Mouse (Mus musculus): ENCODE results near the gene Qsox2.

Qsox2 gene

DNA sequence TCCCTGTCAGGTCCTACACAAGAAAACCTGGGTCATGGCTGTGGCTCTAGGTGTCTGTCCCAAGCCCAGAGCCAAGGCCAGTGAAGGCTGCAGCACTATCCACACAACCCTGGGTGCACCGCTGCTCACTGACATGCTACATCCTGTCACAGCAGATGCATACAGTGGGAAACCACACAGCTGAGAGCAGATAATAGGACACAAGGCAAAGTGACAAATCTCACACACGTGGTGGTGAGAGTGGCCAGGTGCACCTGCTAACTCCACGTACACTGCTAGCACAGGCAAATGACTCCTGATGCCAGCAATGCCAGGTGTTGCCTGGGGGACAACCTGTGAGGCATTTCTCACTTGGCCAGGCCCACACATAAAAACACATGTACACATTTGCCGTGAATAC is 12.1 kb downstream of the Qsox2 start:
- WGBS, result 87% methylated on average over 4 of the region's 4 CpGs

DNA sequence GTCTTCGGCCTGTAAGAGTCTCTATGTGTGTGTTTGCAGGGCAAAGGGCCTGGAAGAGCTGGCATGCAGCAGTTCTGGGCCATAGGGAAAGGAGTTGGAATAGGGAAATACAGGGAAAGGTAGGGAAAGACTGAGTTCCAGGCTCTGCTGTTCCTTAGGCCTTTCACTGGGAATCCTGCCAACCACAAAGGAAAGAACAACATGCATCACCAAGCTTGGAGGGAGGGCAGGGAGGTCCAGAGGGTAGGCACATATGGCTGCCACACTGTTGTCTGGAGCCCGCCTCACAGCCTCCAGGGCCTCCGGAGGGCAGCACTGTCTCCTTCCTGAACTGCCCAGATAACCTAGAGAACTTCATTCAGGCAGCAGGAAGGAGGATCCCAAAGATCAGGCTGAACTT is 13.4 kb downstream of the Qsox2 start:
- WGBS, result 77% methylated on average over 3 of the region's 3 CpGs

DNA sequence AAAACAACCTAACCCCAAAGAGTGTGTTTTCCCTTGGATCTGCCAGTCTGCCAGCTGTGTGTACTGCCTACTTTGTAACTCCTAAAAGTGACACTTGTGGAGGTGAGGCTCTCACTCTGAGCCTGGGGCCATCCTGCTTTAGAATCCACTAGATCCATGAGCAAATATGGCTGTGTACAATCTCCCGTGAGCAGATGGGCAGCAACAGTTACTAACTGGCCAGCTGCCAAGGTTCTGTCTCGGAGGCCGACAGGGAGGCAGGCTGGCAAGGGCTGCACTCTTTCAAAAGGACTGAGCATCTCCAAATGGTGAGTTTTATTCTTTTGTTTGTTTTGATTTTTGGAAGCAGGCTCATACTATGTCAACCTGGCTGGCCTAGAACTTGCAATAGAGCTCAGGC is 22.8 kb downstream of the Qsox2 start:
- WGBS, result 21% methylated on average over 3 of the region's 3 CpGs

DNA sequence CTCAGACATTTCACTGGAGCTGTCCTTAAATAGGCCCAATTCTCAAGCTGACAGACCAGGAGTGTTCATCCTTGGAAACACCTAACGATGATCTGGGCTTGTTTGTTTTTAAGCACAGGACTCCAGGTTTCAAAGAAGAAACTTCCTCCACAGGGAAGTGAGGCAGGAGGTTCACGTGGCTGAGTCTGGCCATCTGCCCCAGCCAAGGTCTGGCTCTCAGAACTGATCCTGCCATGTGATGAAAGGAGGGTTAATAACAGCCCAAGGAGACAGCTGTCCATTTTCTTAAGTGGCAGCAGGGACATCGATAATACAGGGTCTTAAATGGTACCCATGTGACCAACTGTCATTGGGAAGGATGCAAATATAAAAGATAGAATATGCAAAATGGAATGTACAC is 27.8 kb downstream of the Qsox2 start:
- 76% methylated on average over 3 of the region's 3 CpGs for WGBS

DNA sequence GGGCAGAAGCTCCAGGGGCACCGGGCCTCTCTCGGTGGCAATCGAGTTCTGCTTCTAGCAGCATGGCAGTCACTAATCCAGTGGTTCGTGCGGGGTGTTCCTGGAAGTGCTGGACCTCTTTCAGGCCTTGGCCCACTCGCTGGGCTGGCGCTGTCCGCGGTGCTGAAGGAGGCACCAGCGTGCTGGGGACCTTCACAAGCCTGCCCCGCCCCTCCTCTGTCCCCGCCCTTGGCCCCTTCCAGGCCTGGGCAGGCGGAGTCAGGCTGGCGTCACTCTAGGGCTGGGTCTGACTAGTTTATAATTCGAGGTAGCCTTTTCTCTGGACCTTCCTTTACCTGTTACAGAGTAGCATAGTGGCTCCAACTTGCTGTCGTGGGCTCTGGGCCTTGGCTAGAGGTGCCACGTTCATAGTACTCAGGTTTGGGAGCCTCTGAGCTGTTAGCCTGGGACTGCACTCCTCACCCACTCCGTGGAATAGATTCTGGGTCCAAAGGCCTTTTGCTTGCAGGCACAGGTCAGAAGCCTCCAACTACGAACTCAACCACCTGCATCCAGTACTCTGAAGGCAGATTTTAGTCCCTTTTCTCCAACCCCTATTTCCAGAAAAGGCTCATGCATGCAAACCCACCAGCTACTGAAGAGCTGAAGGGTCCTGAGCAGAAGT is 29.1 kb downstream of the Qsox2 start, which contains the start of gene Lhx3:
TSS of gene Lhx3 (minus strand) at position 164 of the 664 bp plus-strand sequence.
- 49% methylated on average over 19 of the region's 19 CpGs for whole genome bisulfite sequencing

DNA sequence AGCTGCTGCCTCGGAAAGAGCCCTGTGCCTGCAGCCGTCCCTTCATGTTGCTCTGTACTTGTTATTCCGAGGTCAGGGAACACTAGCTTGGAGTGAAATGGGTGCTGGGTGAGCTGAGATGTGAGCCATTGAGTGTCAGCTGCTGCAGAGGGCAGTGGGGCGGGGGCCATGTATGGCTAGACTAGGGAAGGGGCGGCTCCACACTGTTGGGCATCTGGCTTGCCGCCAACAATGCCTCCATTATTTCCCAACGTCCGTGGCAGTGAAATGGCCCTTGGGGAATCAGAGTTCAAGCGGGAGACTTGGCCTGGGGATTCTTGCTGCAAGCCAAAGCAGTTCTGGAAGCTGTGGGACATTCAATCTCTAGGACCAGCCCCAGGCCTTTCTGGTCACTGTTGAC is 29.8 kb downstream of the Qsox2 start:
- 34% methylated on average over 9 of the region's 9 CpGs for WGBS

DNA sequence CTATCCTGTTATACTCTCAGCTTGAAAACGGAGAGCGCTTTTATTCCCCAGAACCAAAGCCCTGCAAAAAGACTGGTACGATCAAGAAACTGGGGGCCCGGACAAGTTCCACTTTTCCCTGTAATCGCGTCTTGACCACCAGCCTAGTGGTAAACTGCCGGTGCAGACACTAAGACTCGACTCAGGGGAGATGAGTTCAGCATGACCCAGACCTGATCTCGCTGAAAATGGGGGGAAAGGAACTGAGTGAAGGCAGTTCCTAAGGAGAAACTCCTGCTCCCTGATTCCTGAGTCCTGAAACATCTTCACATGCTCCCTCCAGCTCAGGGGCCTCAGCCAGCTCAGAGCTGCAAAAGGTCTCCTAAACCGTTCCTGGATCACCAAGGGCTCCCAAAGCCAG is 31.6 kb downstream of the Qsox2 start:
- WGBS, result 20% methylated on average over 10 of the region's 10 CpGs

DNA sequence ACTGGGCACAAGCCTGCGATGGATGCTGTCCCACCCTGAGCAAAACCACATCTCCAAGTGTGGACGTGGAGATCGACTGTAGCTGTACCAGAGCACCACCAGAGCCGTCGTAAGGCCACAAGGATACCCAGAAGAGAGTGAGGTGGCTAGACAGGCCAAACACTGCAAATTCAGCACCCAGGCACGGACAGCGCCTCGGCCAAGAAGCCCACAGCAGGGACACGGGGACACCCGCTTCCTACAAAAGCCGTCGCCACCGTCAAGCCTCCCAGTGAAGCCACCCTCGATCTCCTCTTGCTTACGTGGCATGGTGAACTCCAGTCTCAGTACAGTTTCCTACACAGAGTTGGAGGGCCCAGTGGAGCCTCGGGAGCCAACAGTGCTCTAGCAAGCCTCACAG is 32.2 kb downstream of the Qsox2 start:
- WGBS, result 21% methylated on average over 16 of the region's 16 CpGs

DNA sequence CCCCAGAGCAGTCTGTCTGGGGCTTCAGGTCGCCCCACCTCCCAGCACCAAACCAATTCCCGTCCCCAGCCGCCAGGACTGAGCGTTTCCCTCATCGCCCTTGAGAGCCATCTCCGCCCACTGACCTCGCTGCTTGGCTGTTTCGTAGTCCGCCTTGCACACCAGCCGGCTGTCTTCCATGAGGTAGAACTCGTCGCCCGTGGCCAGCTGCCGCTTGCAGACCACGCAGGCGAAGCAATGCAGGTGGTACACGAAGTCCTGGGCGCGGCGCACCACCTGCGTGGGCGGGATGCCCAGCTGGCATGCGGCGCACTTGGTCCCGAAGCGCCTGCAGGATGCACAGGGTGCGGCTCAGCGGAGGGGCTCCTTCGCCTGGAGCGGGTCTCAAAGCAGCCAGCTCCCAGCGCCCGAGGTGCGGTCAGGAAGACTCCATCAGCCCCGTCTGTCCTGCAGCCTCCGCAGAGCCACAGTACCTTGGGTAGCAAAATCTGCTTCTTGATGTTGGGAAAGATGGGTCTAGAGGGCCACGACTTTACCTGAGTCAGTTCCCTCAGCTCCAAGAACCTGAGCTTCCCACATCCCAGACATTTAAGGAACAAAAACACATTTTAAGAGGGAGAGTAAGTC is 34.4 kb downstream of the Qsox2 start:
- 2% methylated on average over 36 of the region's 36 CpGs for WGBS

DNA sequence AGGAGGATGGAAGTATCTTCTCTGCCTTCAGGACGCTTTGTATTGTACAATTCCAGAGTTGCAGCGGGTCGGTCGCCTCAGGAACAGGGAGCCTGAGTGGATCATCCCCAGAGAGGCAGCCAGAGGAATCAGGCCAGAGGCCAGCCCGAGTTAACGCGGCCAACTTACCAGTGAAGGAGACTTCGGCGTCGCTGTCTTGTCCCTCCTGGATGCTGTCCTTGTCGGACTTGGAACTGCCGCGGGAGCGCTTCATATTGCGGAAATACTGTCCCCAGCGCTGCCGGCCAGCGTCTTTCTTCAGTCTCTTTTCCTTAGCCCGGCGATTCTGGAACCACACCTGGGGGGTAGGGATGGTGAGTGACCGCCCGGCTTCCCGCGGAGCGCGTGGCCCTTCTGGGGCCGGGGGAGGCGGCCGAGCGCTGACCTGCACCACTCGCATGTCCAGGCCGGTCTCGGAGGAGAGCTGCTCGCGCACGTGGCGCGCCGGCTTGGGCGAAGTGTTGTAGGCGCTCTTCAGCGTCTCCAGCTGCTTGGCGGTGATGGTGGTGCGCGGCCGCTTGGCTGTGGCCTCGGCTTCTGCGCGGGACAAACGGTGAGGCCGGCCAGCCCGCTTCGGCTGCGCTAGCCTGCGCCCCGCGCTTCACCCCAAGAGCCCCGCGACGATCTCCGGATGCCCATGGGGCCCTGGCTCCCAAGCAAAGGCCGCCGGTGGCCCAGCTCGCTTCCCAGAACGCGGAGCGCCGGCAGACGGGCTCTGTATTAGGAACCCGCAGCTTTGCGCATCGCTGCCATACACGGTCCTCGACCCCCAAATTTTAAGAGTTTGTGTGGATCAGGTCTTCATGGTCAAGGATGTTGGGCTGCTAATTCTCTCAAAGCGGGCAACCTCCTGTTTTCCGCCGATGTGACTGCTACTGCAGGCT is 35.1 kb downstream of the Qsox2 start:
- 2% methylated on average over 77 of the region's 77 CpGs for WGBS

DNA sequence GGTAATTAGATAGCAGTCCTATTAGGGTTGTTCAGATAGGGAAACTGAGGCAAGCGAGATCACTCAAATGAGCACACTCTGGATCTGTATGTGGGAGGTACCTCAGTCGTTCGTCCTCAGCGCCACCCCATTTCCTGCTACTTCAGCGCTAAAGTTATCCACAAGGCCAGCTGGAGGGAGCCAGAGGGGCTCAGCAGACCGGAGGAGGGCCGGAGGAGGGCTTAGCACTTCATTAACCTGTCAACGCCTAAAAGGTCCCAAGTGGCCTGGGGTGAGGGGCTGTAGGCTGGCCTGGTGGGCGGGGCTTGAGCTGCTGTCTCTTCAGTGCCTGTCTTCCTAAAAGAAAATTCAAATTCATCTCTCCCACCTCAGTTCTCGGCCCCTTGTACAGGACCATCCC is 38.8 kb downstream of the Qsox2 start:
- 5% methylated on average over 10 of the region's 10 CpGs for WGBS

DNA sequence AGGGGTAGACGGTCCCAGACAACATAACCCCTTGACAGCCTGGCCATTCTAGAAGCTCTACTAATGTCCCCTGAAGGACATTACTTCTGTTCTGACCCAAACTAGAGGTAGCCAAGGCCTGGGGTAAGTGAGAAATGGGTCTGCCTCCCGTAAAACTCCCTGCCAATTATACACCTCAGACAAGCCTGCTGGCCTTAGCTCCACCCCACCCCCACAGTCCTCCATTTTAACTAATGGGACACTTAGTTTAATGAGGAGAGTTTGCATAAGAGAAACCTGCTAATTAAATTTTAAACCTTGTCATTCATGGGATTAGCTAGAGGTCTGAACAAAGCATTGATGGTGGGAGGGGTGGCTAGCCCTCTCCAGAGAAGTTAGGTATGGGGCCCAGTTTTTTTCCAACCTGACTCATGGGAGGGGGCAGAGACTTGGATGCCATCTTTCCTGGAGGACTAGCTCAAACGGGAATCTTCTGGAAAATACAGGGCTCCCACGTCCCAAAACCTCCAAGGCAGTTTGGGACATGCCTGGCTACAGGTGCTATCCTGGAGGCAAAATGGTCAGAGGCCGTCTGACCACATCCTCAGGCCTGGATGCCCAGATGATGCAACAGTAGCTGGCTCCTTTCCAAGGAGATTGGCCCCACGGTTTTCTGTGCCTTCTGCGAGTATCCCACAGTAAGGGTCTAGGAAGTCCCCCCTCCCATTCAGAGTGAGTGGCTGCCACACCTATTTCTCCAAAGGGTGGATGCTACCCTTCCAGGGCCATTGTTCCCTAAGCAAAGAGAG is 42.6 kb downstream of the Qsox2 start:
- WGBS, result 48% methylated on average over 7 of the region's 7 CpGs

DNA sequence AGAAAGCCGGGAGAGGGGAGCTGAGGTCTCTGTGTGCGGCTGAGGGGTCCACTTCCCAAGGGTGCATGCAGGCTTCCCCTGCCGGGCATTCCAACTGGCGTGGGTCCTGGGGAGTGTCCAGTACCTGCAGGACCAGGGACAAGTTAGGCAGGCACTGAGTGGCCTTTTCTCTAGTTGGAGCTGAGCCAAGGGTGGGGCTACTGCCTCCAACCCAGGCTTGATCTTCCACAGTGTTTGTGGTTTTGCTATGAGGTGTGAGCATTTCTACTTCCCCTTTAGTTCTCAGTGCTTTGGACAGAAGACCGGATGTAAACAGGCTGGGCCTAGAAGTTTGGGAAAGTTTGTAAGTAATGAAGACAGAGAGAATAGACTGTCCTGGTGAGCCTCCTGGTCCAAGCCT is 48.8 kb downstream of the Qsox2 start:
- WGBS, result 76% methylated on average over 5 of the region's 5 CpGs

DNA sequence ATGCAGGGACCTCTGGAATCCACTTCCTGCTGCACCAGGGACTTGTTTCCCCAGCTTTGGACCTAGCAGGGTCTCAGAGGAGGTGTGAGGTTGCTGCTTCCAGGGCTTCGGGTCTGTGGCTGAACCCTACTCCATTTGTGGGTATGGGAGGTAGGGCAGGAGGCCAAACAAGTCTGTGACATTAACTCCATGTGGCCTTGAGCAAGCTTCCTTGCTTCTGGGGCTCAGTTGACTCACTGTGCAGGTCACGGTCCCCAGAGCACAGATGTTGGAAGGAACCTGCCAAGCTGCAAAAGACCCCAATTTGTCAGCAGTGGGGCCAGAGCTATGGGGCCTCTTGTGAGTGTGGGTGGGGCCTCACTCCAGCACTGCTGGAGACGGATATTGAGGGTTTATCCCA is 53.0 kb downstream of the Qsox2 start:
- WGBS, result 77% methylated on average over 3 of the region's 3 CpGs

DNA sequence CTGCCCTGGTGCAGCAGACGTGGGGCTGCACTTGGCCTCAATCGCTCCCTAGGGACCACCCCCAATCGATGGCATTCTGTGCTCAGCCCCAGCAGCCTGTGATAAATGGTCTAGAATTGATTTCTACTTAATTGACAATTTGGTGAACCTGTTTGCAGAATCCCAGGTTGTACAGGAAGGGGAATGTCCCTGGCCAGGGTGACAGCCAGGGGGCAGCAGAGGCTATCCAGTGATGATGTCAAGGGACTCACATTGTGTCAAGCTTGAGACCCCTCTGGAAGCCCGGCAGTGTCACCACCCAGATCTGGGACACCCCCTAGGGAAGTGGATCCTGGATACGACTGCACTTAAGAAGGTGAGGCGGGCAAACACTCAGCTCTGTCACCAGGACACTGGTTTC is 54.7 kb downstream of the Qsox2 start:
- 38% methylated on average over 6 of the region's 6 CpGs for WGBS

DNA sequence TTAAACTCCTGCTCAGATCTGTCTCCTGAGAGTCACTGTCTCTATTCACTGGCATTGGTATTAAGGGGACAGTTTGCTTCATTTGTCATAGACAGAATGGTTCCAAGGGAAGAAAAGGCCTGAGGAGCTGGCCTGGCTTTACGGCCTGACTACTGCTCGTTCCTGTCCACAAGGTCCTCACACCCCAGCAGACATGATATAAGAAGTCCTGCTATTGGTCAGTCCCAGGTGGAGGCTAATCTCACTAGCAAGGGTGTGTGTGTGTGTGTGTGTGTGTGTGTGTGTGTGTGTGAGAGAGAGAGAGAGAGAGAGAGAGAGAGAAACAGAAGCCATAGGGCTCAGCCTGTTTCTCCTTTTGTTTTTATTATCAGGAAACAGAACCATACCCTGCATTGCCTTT is 60.1 kb downstream of the Qsox2 start:
- 87% methylated on average over 2 of the region's 2 CpGs for WGBS

DNA sequence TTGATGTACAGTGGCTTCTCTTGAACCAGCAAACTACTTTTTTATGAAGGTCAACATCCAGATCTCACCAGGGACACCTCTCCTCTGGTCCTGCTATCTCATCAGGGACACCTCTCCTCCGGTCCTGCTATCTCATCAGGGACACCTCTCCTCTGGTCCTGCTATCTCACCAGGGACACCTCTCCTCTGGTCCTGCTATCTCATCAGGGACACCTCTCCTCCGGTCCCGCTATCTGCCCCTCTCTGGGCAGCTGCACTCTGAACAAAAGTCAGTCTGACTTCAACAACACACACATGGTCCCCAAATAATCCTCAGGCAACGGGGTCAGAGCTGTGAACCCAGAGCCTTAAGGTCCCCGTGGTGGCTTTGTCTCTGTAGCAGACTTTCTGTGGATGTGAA is 60.6 kb downstream of the Qsox2 start:
- 67% methylated on average over 5 of the region's 5 CpGs for WGBS

DNA sequence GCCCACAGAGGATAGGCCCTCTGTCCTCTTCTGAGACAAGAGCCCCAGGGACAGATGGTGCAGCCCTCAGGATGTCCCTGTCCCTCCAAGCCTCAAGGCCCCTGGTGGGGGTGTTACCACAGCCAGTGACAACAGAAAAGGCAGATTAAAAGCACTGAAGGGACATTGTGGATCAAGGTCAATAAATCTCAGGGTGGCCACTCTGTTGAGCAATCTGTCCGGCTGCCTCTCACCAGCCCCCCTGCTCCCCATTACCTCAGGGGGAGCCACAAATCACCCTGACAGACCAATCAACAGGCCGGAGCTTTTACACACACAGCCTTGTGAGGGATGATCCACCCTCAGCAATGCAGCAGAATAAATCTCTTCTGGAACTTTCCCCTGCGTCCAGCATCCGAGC is 62.1 kb downstream of the Qsox2 start:
- WGBS, result 63% methylated on average over 4 of the region's 4 CpGs

DNA sequence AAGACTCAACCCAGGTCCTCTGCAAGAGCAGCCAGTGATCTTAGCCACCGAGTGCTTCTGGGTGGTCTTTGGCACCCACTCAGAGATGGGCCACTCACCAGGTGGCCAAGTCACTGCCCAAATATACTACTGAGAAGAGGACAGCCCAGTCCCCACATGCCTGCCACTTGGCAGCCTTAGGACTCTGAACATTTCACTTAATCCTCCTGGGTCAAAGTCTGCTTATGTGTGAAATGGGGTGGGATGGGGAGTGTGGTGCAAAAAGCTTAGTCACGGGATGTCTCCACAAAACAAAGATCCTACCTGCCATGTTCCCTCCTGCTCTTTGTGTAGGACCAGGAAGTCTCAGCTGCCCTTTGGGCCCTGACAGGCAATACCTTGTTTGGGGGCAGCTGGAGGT is 65.2 kb downstream of the Qsox2 start:
- WGBS, result 83% methylated on average over 2 of the region's 2 CpGs

DNA sequence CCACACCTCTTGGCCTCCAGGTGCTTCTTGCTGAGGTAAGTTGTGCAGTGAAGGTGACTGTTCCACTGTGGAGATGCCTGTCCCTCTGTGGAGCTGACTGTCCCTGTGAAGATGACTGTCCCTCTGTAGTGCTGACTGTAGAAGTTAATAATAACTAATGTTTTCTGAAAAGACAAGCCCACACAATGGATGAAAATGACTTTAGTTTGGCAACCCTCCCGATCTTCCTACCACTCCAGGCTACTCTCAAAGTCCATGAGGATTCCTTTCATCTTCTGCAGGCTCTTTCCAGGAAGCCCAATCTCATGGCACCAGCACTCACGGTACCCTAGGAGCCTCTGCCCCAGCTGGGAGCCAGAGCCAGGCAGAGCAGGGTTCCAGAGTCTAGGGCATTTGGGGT is 66.9 kb downstream of the Qsox2 start:
- 45% methylated on average over 2 of the region's 2 CpGs for WGBS

DNA sequence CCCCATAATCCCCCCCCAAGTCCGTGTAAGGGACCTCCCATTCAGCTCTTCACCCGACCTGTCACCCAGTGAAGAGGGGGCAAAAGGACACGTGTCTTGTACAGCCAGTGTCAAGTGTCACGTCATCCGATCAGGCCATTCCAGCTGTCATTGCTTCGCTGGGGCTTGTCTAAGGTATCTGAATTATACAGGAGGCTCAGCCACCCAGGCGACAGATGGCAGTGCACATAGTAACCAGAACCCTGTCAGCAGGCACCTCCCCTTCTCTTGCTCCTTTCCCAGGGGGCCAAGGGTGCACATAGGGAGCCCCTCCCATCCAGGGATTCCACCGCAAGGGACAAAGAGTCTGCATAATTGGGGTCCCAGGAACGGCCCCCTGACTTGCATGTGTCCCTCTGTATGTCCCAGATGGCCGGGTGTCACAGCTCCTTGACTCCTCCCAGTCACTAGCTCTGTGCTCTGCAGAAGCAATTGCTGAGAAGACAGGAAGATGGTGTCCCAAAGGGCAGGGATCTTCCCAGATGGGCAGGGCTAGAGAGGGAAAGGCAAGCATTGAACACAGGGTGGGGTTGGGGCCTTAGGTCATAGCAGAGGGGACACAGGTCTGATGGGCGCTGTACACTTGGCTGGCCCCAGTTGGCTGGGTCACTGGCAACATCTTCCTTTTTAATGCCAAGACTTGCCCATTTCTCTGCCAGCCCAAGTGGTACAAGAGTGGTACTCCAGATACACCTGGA is 68.3 kb downstream of the Qsox2 start:
- 58% methylated on average over 11 of the region's 11 CpGs for WGBS

All from cerebral cortex, adult 2 months (tissue).